Mouse (Mus musculus) heart, adult 2 months (tissue): Measurements from ENCODE around the gene Tuba1a.

Experiments
- CTCF ChIP-seq: fragments of 200-600 bp; IDR thresholded peaks from 2 replicates; pipeline ENCODE4 v1.8.1; 2022; ENCODE audit warnings: antibody characterized with exemption, mild to moderate bottlenecking, moderate library complexity
- EP300 ChIP-seq: fragments of 200-500 bp; IDR thresholded peaks from 2 replicates; pipeline ENCODE4 v1.6.1; 2011; ENCODE audit warnings: low read depth, low read length, control low read depth; ENCODE audit not compliant: insufficient read depth
- POLR2A ChIP-seq: fragments of 200-500 bp; IDR thresholded peaks from 2 replicates; pipeline ENCODE4 v1.6.1; 2011; ENCODE audit warnings: mild to moderate bottlenecking, low read depth, low read length, control low read depth; ENCODE audit not compliant: insufficient read depth

DNA sequence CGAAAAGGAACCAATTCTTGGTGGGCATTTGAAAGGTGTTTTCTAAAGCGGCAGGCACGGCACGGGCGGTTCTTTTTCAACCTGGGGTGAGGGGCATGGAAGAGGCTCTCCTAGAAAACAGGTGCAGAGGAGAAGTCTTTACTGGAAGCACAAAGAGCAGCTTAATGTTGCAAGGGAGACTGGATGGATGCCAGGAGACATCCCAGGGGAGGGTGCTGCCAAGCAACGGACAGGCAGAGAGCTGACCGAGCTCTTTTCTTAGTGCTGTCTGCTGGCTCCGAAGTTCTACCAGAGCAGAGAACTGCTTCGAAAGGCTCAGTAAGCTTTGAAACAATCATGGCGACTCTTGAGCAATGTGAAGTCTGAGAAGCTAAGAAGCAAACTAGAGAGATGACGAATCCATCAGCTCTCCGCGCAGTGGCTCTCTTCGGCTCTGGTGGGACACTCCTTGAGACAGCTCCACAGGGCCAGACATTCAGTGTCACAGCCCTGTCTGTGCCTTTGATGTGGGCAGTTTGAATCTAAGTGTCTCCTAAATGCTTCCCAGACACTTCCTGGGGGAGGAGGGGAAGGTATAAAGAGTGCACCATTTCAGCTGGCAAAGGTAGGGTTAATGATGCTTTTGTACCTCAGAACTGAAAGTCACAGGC lies 24.4 kb upstream of the Tuba1a start:
- no peak for TF ChIP-seq POLR2A
- no peak for TF ChIP-seq CTCF
- no peak for TF ChIP-seq EP300
